ENCODE assay signal across 24 mouse cellular contexts in the genomic region with DNA sequence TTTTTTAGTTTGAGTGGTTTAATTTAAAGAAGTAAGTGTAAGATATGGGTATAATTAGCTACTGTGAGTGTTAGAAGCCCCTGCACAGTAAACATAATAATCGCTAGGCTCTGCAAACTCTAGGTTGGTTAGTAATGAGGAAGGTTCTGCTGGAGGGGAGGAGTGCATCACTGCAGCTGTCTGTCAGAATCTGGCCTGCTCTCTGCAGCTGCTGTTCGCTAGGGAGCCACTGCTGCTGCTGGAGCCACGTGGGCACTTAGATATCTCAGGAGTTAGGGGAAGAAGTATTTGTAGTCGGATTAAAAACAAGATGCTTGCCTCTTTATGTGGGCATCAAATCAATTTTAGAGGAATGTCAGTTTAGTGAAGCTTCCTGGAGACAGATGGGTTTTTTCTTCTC.
"Had no signal": no experiment of that assay in that cellular context is flagged by ENCODE, and none has a peak within 500 bp of the region (broad histone marks: within the 10 kb centered on the region; RNA-seq: fewer than 3 reads in every experiment).

No protein-coding gene starts in this region.

- H3K36me3 ChIP-seq: heart, embryonic 13.5 days; heart, embryonic 15.5 days; intestine, embryonic 15.5 days had no signal

- H3K27me3 ChIP-seq: heart, embryonic 13.5 days; heart, embryonic 15.5 days; hindbrain, embryonic 12.5 days; intestine, embryonic 15.5 days; liver, embryonic 13.5 days had no signal

- H3K9ac ChIP-seq: heart, embryonic 13.5 days; heart, embryonic 15.5 days; hindbrain, embryonic 12.5 days; hindbrain, embryonic 14.5 days; intestine, embryonic 15.5 days; liver, embryonic 13.5 days had no signal

- H3K4me3 ChIP-seq: heart, embryonic 13.5 days; heart, embryonic 15.5 days; hindbrain, embryonic 12.5 days; intestine, embryonic 15.5 days; layer of hippocampus, adult 2 months; left cerebral cortex, adult 2 months; liver, embryonic 13.5 days had no signal

- H3K9me3 ChIP-seq: heart, embryonic 15.5 days; intestine, embryonic 15.5 days; liver, embryonic 13.5 days had no signal

- DNase-seq: gastrocnemius, postnatal 14 days; gastrocnemius, postnatal 36 days; heart, adult 18-20 months; heart, postnatal 14 days; heart, postnatal 36 days; kidney, adult 18-20 months; kidney, adult 8-10 months; kidney, postnatal 10 days; kidney, postnatal 25 days; kidney, postnatal 4 days; liver; liver, embryonic 13.5 days had no signal

- ATAC-seq: hindbrain, embryonic 16.5 days; inflammation-experienced regulatory T-cells, adult 6 months; intestine, embryonic 15.5 days; intestine, postnatal 0 days had no signal

- H3K4me1 ChIP-seq: heart, embryonic 13.5 days; heart, embryonic 15.5 days; hindbrain, embryonic 12.5 days; intestine, embryonic 15.5 days had no signal

- H3K27ac ChIP-seq: heart, embryonic 13.5 days; heart, embryonic 15.5 days; hindbrain, embryonic 12.5 days; hindbrain, embryonic 14.5 days; intestine, embryonic 15.5 days; layer of hippocampus, adult 2 months; left cerebral cortex, adult 2 months; liver, embryonic 13.5 days had no signal

- H3K4me2 ChIP-seq: heart, embryonic 11.5 days; heart, embryonic 13.5 days; heart, embryonic 15.5 days; hindbrain, embryonic 12.5 days; hindbrain, embryonic 14.5 days; intestine, embryonic 15.5 days; liver, embryonic 11.5 days; liver, embryonic 13.5 days had no signal
